Mouse (Mus musculus) brain, embryonic 14.5 days (tissue): ENCODE results near the gene Emp2.

ENCODE experiments used
- CTCF ChIP-seq: fragments of 200-500 bp; IDR thresholded peaks from 2 replicates; pipeline ENCODE4 v1.5.1; 2012; ENCODE audit warnings: inconsistent platforms, mild to moderate bottlenecking, moderate library complexity, borderline replicate concordance; ENCODE audit not compliant: insufficient read depth, insufficient read length; ENCODE audit errors: extremely low read depth
- POLR2A ChIP-seq: fragments of 200-500 bp; IDR thresholded peaks from 2 replicates; pipeline ENCODE4 v1.6.1; 2012; ENCODE audit warnings: mild to moderate bottlenecking, inconsistent platforms, borderline replicate concordance; ENCODE audit not compliant: poor library complexity, insufficient read depth, insufficient read length, severe bottlenecking; ENCODE audit errors: extremely low read depth

DNA sequence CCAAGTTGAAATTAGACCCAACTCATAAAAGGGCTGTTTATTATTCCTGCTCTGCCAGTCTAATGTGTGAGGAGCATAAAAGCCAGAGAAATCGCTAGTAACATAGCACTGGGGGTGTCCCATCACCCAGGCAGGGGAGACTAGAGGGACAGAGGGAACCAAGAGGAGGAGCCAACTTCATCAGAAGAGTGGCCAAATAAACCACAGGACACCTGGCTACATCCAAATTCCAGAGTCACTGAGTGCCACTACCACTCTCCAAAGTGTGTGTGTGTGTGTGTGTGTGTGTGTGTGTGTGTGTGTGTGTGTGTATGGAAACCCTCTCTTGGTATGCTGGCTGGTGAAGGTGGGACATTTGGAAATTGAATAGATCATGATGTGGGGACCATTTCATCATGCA lies 49.3 kb upstream of the Emp2 start:
- no peak for TF ChIP-seq CTCF
- TF ChIP-seq POLR2A: no peak
